Mouse (Mus musculus): Measurements from ENCODE around the gene Cd99l2.

Gene Cd99l2

DNA sequence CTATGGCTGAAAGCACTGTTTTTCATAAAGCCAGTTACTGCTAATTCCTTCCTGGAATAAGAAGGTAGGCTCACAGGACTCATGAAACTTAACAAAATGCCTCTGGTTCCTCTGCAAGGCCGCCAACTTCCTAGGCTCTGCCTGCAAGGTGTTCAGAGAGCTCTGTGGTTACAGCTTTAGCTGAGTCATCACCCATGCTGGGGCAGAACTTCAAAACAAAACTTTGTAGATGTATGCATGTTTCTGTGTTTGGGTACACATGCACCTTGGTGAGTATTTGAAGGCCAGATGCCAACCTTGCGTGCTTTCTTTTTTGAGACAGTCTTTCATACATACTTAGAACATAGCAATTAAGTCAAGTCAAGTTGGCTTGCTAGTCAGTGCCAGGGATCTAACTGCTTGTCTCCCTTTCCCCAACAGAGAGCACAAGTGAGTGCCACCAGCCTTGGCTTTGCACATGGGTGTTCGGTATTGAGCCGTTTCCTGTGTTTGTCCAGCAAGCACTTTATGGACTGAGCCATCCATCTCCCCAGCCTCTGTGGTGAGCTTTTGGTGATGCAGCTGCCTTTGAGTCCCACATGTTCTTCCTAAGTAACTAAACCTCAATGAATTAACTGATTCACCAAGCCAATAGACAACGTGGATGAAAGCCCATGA is 23.9 kb downstream of the Cd99l2 start:
- DNase-seq (ENCODE audit: low spot score in 2 of 2) = no peak

DNA sequence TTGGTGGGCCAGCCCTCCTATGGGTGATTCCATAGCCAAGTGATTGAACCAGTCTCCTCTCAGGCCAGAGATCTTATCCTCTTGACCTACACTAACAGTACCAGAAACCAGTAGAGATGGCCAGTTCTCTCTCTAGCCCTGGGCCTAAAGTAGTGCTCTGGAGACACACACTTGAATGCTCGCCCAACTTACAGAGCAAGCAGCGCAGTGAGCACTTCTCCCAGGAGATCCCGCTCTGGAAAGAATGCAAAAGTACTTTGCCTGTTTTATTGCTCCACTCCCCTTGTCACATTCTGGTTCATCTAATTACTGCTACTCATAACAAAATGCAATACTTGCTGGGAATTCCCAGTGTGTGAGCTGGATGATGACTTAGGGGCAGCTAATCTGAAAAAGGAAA is 25.2 kb downstream of the Cd99l2 start:
- peak; percentile 16 to 34 for DNase-seq (ENCODE audit: low spot score in 2 of 2)

DNA sequence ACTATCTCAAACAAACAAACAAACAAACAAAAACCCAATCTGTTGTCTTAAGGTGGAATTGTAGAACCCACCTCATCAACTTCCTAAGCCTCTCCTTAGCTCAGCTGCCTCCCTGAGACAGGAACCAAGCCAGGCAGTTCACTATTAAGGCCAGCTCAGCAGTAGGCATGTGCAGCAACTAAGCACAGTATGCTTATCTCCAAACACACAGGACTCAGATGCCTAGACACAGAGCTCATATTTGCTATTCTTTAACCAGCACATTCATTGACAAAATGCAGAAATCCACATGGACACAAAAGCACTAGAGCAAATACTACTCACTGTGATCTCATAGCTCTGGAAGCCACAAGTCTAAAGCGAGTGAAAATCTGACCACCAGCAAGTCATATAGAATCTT is 27.2 kb downstream of the Cd99l2 start:
- DNase-seq (ENCODE audit: low spot score in 2 of 2) = no peak

DNA sequence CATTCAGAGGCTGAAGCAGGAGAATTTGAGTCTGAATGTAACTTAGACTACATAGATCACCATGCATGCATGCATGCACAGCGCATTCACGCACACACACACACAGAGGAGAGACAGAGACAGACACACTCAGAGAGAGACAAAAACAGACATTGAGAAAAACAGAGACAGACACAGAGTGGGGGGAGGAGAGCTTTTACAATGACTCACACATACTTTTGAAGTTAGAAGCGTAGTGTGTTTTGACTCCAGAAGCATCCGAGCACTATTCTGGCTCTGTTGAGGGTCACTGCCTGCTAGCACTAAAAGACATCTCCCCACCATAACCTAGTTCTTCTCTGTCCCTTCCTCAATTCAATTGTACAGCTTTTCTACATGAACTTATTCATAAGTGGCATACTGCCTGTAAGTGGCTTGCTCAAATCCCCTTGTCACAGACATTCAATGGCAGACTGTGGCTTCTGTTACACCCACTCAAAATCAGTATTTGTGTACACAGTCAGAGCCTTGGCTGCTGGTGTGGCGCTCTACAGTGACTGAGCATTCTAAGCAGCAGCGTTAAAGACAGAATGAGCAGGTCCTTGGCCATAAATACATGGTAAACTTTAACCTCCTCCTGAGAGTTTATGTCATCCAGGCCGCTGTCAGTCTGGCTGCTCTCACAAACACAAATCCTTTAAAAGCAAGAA is 28.4 kb downstream of the Cd99l2 start:
- DNase-seq (ENCODE audit: low spot score in 2 of 2) = no peak

DNA sequence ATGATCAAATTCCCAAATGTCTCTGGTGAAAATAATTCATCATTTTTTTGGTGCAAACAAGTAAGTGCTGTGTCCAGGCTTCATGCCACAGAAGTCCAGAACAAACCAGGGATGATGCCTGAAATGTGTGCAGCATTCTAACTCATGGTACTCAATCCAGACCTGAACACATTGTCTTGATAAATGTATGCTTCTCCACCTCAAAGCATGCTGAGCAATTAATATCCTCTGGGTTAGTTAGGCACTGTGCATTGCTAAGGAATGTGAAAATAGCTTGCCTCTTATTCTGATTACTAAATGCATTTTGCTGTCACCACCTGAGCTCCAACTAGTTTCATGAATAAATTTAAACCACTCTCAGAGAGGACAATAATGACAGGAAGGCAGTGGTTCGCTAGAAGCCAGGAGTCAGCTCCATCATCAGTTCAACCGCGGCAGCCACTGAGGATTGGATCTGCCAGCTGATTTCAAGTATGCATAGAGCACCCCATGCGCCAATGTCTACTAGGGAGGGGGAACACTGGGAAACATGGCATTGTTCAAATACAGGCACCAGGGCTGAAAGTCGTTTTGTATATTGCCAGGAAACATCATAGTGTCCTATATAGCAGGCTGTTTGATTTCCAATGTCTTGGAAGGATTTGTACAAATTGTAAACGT is 36.4 kb downstream of the Cd99l2 start:
- DNase-seq (ENCODE audit: low spot score in 2 of 2) = no peak

GRCm38 (mm10) chrX:71442916-71443315 is 49.7 kb downstream of the Cd99l2 start:
- no peak for DNase-seq (ENCODE audit: low spot score in 2 of 2)

DNA sequence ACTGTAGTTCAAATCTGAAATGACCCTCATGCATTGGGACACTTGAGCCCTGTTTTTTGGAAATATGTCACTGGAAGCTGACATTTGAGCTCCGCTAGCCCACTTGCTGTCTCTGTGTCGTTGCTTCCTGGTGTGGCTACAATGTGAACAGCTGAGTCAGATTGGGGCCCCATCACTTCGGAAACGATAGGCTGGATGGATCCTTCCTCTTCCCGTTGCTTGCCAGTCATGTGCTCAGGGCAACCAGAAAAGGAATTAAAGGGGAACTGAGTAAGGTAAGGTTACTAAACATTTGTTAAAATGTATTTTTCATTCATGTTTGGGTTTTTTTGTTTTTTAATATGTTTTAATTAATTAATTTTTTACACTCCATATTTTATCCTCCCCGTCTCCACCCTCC is 53.2 kb downstream of the Cd99l2 start:
- no peak for DNase-seq (ENCODE audit: low spot score in 2 of 2)

DNA sequence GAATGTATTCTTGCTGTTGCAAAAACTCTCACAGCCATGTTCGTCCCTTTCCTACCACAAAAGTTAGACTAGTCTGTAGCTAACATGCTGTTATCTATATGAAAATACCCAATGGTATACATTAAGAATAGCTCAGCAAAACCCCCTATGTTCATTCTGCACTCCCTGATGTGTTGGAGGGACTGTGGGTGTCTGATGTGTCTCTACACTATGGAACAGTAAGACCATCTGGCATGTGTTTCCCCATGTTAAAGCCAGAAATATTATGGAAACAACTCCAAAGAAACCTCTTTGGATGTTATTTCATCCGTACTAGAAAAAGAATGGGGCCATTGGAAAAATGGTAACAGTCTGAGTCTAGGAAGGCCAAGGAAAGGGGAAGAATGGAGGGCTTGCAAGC is 57.1 kb downstream of the Cd99l2 start:
- DNase-seq (ENCODE audit: low spot score in 2 of 2) = no peak

DNA sequence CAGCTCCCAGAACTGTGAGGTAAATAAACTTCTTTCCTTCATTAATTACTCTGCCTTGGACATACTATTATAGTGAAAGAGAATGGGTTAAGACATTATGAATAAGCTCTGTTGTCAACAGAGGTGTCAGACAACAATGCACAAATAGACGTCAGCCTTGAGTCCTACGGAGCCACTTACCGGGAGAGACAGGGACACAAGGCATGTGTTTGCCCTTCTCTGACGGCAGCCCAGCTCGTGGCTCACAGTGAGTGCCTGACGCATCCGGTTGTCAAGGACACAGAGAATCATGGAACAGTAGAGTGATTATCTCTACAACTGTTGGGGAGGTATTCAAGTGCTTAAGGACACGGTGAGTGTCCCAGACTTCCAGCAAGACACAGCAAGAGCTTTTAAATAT is 57.8 kb downstream of the Cd99l2 start:
- peak in 1 of 2 experiments; percentile 13 for DNase-seq (ENCODE audit: low spot score in 2 of 2)

DNA sequence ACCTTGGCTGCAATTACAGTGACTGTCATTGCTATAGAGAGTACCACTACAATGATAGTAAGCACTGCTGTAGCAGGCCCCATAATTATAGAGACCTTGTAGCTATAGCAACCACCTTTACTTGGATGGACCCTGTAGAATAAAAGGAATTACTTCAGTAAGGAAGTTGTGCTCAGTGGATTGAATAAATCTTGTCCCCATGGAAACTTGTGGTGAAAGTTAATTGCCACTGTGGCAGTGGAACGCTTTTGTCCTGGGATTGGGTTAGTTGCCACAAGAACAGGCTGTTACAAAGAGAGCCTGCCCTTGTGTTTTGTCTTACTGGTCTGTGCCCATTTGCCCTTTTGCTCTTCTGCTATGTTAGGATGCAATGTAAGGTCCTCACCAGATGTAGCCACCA is 58.2 kb downstream of the Cd99l2 start:
- DNase-seq (ENCODE audit: low spot score in 2 of 2) = no peak

DNA sequence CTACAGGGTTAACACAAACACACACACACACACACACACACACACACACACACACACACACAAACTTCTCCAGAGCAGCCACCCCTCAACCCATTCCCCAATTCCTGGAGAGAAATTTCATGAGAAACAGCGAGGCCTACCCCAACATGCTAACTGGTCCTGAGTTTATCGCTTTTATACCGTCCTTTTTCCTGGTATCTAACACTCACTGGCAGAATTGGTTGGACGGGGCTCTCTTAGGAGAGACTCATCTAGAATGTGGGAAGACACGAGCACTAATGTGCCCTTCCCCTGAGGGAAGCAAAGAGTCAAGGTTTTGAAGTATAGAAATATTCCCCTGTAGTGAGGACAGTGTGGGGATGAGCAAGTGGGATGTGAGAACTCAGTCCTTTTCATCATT is 61.7 kb downstream of the Cd99l2 start:
- no peak for DNase-seq (ENCODE audit: low spot score in 2 of 2)

- DNase-seq (ENCODE audit: low spot score in 2 of 2) = no peak
These were observed 65.2 kb downstream of the Cd99l2 start for GRCm38 (mm10) chrX:71427491-71427890.

DNA sequence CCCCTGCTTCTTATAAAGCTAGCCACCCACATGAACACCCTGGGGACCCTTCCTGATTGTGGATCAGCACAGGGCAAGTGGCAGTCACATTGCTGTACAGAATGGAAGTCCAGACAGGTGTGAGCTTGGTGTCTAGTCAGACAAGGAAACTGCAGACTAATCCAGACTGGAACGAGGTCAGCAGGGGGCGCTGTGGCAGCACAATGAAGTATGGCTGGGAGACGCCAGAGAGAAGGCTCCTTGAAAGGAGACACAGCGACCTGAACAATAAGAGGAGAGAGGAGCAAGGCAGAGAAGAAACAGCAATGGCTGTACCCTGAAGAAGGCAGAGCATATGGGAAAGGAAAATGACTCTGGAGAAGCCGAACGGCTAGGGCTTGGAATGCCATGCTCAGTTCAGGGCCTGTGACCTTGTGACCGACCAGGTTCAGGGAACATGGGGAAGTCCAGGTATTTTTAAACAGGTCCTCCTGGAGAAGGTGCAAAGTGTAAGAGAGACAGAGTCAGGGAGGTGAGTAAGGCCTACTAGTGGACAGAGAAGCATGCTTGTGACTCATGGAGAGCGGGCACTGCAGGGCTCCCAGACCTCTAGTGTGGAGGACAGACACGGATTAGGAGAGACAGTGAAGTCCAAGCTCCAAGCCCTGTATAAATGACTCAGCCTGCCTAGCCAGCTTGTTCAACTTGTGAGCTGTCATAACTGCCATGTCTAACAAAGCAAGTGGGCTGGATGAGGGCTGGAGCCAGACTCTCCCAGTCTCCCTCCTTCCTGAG is 66.7 kb downstream of the Cd99l2 start:
- peak; percentile 11 to 45 for DNase-seq (ENCODE audit: low spot score in 2 of 2)

DNA sequence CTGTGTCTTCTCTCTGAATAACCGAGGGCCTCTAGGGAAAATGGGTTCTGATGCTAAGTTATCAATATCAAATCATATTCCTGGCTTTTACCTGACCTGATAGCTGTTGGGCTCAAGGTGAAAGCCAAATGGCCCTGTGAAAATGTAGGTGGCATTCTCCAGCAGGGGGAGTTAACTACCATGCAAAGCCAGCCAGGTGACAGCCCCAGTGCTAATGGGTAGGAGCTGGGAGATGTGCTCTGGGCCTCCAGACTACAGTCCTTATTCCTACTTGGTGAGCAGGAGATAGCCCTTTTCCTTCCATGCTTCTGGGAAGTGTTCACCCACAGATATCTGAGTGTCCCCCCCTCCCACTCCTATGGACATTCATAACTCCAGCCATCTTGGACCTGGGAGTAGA is 67.8 kb downstream of the Cd99l2 start:
- no peak for DNase-seq (ENCODE audit: low spot score in 2 of 2)

- no peak for DNase-seq (ENCODE audit: low spot score in 2 of 2)
These were observed 79.0 kb downstream of the Cd99l2 start for GRCm38 (mm10) chrX:71413616-71414015.

- no peak for DNase-seq (ENCODE audit: low spot score in 2 of 2)
These were observed 79.9 kb downstream of the Cd99l2 start for GRCm38 (mm10) chrX:71412776-71413175.

DNA sequence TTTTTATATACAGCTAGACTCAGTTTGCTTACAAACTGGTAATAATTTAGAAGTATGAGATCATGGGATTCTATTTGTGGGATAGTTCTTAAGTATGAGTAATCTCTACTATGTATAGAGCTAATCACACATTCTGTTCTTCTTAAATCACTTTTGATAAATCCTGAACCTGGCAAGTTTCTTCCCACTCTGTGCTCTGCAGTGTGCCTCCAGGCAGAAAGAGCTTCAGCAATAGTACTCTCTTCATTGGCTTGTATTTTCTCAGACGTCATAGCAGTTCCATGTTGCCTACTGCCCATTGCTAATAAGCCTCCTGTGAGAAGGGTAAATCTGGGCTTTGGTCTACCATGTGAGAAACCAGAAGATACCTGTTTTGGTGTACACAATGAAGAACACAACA is 84.3 kb downstream of the Cd99l2 start:
- DNase-seq (ENCODE audit: low spot score in 2 of 2) = no peak

DNA sequence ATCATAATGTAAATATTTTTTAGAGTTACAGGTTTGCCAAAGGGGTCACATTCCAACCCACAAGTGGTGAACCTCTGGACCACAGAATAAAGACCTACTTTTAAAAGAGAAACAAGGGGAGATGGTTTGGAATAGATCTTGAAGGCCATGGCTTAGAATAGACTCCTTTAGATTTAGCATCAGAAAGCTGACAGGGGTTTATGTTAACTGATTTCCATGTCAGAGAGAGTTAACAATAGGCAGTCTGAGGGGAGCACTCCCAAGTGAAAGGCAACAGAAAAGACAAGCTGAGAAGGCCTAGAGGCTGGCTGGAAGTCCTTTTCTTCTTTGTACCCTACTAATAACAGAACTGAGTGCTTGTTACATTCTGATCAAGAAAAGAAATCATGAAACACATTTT is 86.4 kb downstream of the Cd99l2 start:
- DNase-seq (ENCODE audit: low spot score in 2 of 2) = no peak

GRCm38 (mm10) chrX:71396326-71396725 is 96.3 kb downstream of the Cd99l2 start:
- no peak for DNase-seq (ENCODE audit: low spot score in 2 of 2)

DNA sequence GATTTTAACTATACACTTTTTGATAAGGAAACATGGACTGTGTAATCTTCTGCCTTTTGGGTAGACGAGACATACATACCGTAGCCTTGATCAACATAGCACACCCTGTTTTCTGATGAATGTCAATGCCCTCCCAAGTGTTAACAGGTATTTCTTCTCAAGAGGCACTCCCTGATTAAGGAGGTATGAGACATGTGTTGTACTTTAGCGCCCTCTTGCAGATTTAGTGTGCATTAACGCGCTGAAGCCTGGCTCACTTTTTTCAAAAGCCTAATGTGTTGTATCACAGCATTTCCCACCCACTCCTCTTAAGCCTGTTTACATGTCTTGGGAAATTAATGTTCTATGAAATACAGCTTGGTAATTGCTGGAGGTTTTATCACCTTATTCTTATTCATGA is 111.1 kb downstream of the Cd99l2 start:
- DNase-seq (ENCODE audit: low spot score in 2 of 2) = peak in 1 of 2 experiments; percentile 19

DNA sequence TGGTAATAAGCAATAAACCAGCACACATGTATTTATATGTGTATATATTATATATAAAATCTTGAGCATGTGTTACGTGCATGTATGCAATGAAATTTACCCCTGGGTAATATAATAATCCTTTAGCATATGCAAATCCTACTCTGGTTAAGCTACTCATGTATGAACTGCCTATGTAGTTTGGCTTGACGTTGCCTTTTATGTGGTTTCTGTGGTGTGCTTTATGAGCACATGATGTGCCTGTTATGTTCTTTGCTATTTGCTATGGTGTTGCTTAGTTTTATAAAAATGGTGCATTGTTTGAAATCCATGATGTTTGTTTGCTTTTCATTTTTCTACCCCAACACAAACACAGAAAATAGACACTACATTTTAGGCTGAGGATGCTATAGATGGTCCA is 114.2 kb downstream of the Cd99l2 start:
- no peak for DNase-seq (ENCODE audit: low spot score in 2 of 2)

GRCm38 (mm10) chrX:71376781-71377180 is 115.9 kb downstream of the Cd99l2 start:
- DNase-seq (ENCODE audit: low spot score in 2 of 2) = no peak

All from heart, adult 9 months (tissue).